Mouse (Mus musculus) stomach, embryonic 15.5 days (tissue): ENCODE data around the gene Eps8l3. TPM values are rescaled to one million over a fixed set of nuclear protein-coding genes. Genes with fewer than 3 reads are reported as not detected.
"Not testable (repeated sequence)": the region's sequence is repeated elsewhere in the genome, so short reads cannot be mapped to it uniquely, and the experiment has no call there.

ENCODE experiments used
- ATAC-seq: fragments of 200-750 bp; cut with Nextera tagmentation; 2 replicates; pipeline ENCODE4 v1.8.0; 2017; ENCODE audit warnings: low read depth, moderate number of reproducible peaks, moderate TSS enrichment; ENCODE audit not compliant: insufficient read depth, low FRiP score
- H3K27ac ChIP-seq: fragments of 300-500 bp; sonication (generic); 2 replicates; pipeline ENCODE4 v1.5.1; 2015; ENCODE audit warnings: mild to moderate bottlenecking, inconsistent platforms
- H3K27me3 ChIP-seq: fragments of 300-500 bp; sonication (generic); replicated peaks from 2 replicates; pipeline ENCODE4 v1.6.1; 2015; ENCODE audit warnings: inconsistent platforms
- H3K36me3 ChIP-seq: fragments of 300-500 bp; sonication (generic); 2 replicates; pipeline ENCODE4 v1.6.1; 2015; ENCODE audit warnings: inconsistent platforms
- H3K4me1 ChIP-seq: fragments of 300-500 bp; sonication (generic); 2 replicates; pipeline ENCODE4 v1.6.1; 2015; ENCODE audit warnings: inconsistent platforms
- H3K4me2 ChIP-seq: fragments of 300-500 bp; sonication (generic); 2 replicates; pipeline ENCODE4 v1.6.1; 2015; ENCODE audit warnings: mild to moderate bottlenecking, inconsistent platforms
- H3K4me3 ChIP-seq: fragments of 300-500 bp; sonication (generic); replicated peaks from 2 replicates; pipeline ENCODE4 v1.5.1; 2015; ENCODE audit warnings: inconsistent platforms
- H3K9ac ChIP-seq: fragments of 300-500 bp; sonication (generic); 2 replicates; pipeline ENCODE4 v1.6.1; 2015; ENCODE audit warnings: inconsistent platforms
- H3K9me3 ChIP-seq: fragments of 300-500 bp; sonication (generic); 2 replicates; pipeline ENCODE4 v1.6.1; 2016; ENCODE audit warnings: inconsistent platforms
- WGBS: fragments of 180-500 bp; shearing (Covaris S2); methylation state at CpG from one replicate; pipeline ENCODE4 v1.1.7; 2015; 5-methylcytosine and 5-hydroxymethylcytosine counted together
- polyA plus RNA-seq: library from polyadenylated mRNA; unstranded; fragments of >200 nt; fragmentation: Nextera tagmentation; extraction: Ambion mirVana; gene quantifications from 2 replicates; pipeline ENCODE4 v1.2.1, GENCODE M21; 2015

Gene Eps8l3
- polyA plus RNA-seq, 1 experiment from 2014 or later = 34.9 TPM

GRCm38 (mm10) chr3:107853232-107854181, 23.5 kb upstream of the Eps8l3 start:
- H3K9ac ChIP-seq = no peak overlapping the region
- no peaks in the 10 kb centered on the region for H3K9me3 ChIP-seq
- 76% methylated on average over 17 of the region's 17 CpGs for WGBS
- no peak overlapping the region for H3K4me2 ChIP-seq
- H3K4me1 ChIP-seq = peaks cover 18% of the 10 kb centered on the region
- no peaks in the 10 kb centered on the region for H3K27me3 ChIP-seq
- no peak overlapping the region for H3K27ac ChIP-seq
- no peak overlapping the region for H3K4me3 ChIP-seq
- H3K36me3 ChIP-seq = no peaks in the 10 kb centered on the region
- ATAC-seq = no peak

GRCm38 (mm10) chr3:107855368-107855767, 21.7 kb upstream of the Eps8l3 start:
- peaks cover 10% of the 10 kb centered on the region for H3K4me1 ChIP-seq
- no peaks in the 10 kb centered on the region for H3K36me3 ChIP-seq
- no peak for ATAC-seq
- H3K4me3 ChIP-seq = no peak overlapping the region
- H3K4me2 ChIP-seq = no peak overlapping the region
- H3K27ac ChIP-seq = no peak overlapping the region
- H3K27me3 ChIP-seq = no peaks in the 10 kb centered on the region
- no peaks in the 10 kb centered on the region for H3K9me3 ChIP-seq
- no peak overlapping the region for H3K9ac ChIP-seq
- 80% methylated on average over 13 of the region's 13 CpGs for WGBS

GRCm38 (mm10) chr3:107857646-107858045, 19.4 kb upstream of the Eps8l3 start:
- H3K36me3 ChIP-seq = no peaks in the 10 kb centered on the region
- WGBS = 46% methylated on average over 6 of the region's 6 CpGs
- no peak overlapping the region for H3K4me3 ChIP-seq
- no peaks in the 10 kb centered on the region for H3K9me3 ChIP-seq
- H3K27ac ChIP-seq = no peak overlapping the region
- H3K27me3 ChIP-seq = no peaks in the 10 kb centered on the region
- H3K4me1 ChIP-seq = peaks cover 3% of the 10 kb centered on the region
- no peak overlapping the region for H3K4me2 ChIP-seq
- no peak for ATAC-seq
- no peak overlapping the region for H3K9ac ChIP-seq

- 77% methylated on average over 5 of the region's 5 CpGs for WGBS
- H3K4me3 ChIP-seq, H3K27me3 ChIP-seq, ATAC-seq, H3K4me2 ChIP-seq, H3K4me1 ChIP-seq, H3K9me3 ChIP-seq, H3K36me3 ChIP-seq, H3K27ac ChIP-seq, H3K9ac ChIP-seq: not testable (repeated sequence)
These were observed 15.5 kb upstream of the Eps8l3 start for GRCm38 (mm10) chr3:107861483-107861882.

GRCm38 (mm10) chr3:107862471-107862870, 14.6 kb upstream of the Eps8l3 start:
- 65% methylated on average over 2 of the region's 2 CpGs for WGBS

GRCm38 (mm10) chr3:107863471-107863870, 13.6 kb upstream of the Eps8l3 start:
- WGBS = 64% methylated on average over 5 of the region's 5 CpGs
- peaks cover 2% of the 10 kb centered on the region; the same call in 1 of the 2 replicates for H3K4me1 ChIP-seq
- H3K27me3 ChIP-seq = no peaks in the 10 kb centered on the region
- ATAC-seq = no peak
- no peaks in the 10 kb centered on the region for H3K9me3 ChIP-seq
- H3K4me3 ChIP-seq = no peak overlapping the region
- no peak overlapping the region for H3K9ac ChIP-seq
- H3K27ac ChIP-seq = no peak overlapping the region
- no peaks in the 10 kb centered on the region for H3K36me3 ChIP-seq
- no peak overlapping the region for H3K4me2 ChIP-seq

More at GRCm38 (mm10) chr3:107862471-107862870, 14.6 kb upstream of the Eps8l3 start:
- Histone ChIP-seq H3K27ac (no peak overlapping the region), H3K4me2 (no peak overlapping the region), H3K4me1 (peaks cover 3% of the 10 kb centered on the region; the same call in 1 of the 2 replicates), H3K27me3 (no peaks in the 10 kb centered on the region), H3K4me3 (no peak overlapping the region), H3K9me3 (no peaks in the 10 kb centered on the region), H3K36me3 (no peaks in the 10 kb centered on the region), H3K9ac (no peak overlapping the region)
- no peak for ATAC-seq

- 11% methylated on average over 2 of the region's 2 CpGs for WGBS
- no peaks in the 10 kb centered on the region for H3K4me1 ChIP-seq
- no peaks in the 10 kb centered on the region for H3K27me3 ChIP-seq
- no peak overlapping the region for H3K4me2 ChIP-seq
- ATAC-seq = peak; percentile 66
- no peak overlapping the region for H3K27ac ChIP-seq
- H3K4me3 ChIP-seq = no peak overlapping the region
- no peaks in the 10 kb centered on the region for H3K36me3 ChIP-seq
- no peaks in the 10 kb centered on the region for H3K9me3 ChIP-seq
- H3K9ac ChIP-seq = no peak overlapping the region
These were observed 13.0 kb upstream of the Eps8l3 start for GRCm38 (mm10) chr3:107863898-107864603.

GRCm38 (mm10) chr3:107865364-107866091, 11.5 kb upstream of the Eps8l3 start:
- WGBS = 54% methylated on average over 10 of the region's 10 CpGs
- H3K4me3 ChIP-seq = no peak overlapping the region
- H3K27me3 ChIP-seq = no peaks in the 10 kb centered on the region
- peak overlapping the region; percentile 67; the same call in 1 of the 2 replicates for H3K27ac ChIP-seq
- no peak overlapping the region; the same call in 1 of the 2 replicates for H3K4me2 ChIP-seq
- no peak overlapping the region for H3K9ac ChIP-seq
- H3K4me1 ChIP-seq = 0 out of 2 replicates have a peak, but pooled peaks cover 3% of the 10 kb centered on the region
- ATAC-seq = peak; percentile 73
- no peaks in the 10 kb centered on the region for H3K9me3 ChIP-seq
- H3K36me3 ChIP-seq = no peaks in the 10 kb centered on the region

- Histone ChIP-seq H3K27me3 (no peaks in the 10 kb centered on the region), H3K27ac (no peak overlapping the region), H3K9me3 (no peaks in the 10 kb centered on the region), H3K4me2 (no peak overlapping the region), H3K36me3 (no peaks in the 10 kb centered on the region), H3K4me3 (no peak overlapping the region), H3K4me1 (0 out of 2 replicates have a peak, but pooled peaks cover 3% of the 10 kb centered on the region), H3K9ac (no peak overlapping the region)
- WGBS = 7% methylated on average over 8 of the region's 8 CpGs
- ATAC-seq = peak; percentile 65
These were observed 9.9 kb upstream of the Eps8l3 start for GRCm38 (mm10) chr3:107867086-107867485.

- Histone ChIP-seq H3K27me3 (no peaks in the 10 kb centered on the region), H3K9ac (no peak overlapping the region), H3K27ac (no peak overlapping the region), H3K4me1 (0 out of 2 replicates have a peak, but pooled peaks cover 3% of the 10 kb centered on the region), H3K9me3 (no peaks in the 10 kb centered on the region), H3K4me3 (no peak overlapping the region), H3K4me2 (no peak overlapping the region), H3K36me3 (no peaks in the 10 kb centered on the region)
- no peak for ATAC-seq
- 93% methylated on average over 22 of the region's 22 CpGs for WGBS
These were observed 8.6 kb upstream of the Eps8l3 start for GRCm38 (mm10) chr3:107868452-107868851.

- 47% methylated on average over 7 of the region's 7 CpGs for WGBS
- H3K4me1 ChIP-seq = 0 out of 2 replicates have a peak, but pooled peaks cover 6% of the 10 kb centered on the region
- no peak overlapping the region for H3K9ac ChIP-seq
- no peak for ATAC-seq
- H3K4me3 ChIP-seq = no peak overlapping the region
- H3K27me3 ChIP-seq = no peaks in the 10 kb centered on the region
- no peak overlapping the region for H3K4me2 ChIP-seq
- no peaks in the 10 kb centered on the region for H3K36me3 ChIP-seq
- H3K9me3 ChIP-seq = no peaks in the 10 kb centered on the region
- H3K27ac ChIP-seq = no peak overlapping the region
These were observed 7.9 kb upstream of the Eps8l3 start for GRCm38 (mm10) chr3:107869097-107869496.
